Mouse (Mus musculus) left cerebral cortex, adult 8-10 months (tissue): Measurements from ENCODE around the gene Hpn. TPM values are rescaled to one million over a fixed set of nuclear protein-coding genes. Genes with fewer than 3 reads are reported as not detected.

Experiments used
- DNase-seq, 2 experiments: peaks; one replicate each; pipeline ENCODE4 v3.0.0; 2022; ENCODE audit warnings: low spot score in 2 of 2
- total RNA-seq, 4 experiments: library from RNA; stranded (reverse); gene quantifications; 2 replicates each; pipeline ENCODE4 v1.2.4; 2022

Hpn gene
- 1 to 10 TPM; 2.0 to 4.4 (median 3.5) TPM for total RNA-seq

GRCm38 (mm10) chr7:31115182-31115581 lies at the start of gene Hpn:
Gene Hpn, minus strand, starts transcription at chr7:31115290.
- no peak for DNase-seq

- no peak for DNase-seq
Observed at GRCm38 (mm10) chr7:31164748-31165147, 49.7 kb upstream of the Hpn start.

GRCm38 (mm10) chr7:31163666-31164577 lies 48.8 kb upstream of the Hpn start:
- DNase-seq = no peak

GRCm38 (mm10) chr7:31162324-31162723 lies 47.2 kb upstream of the Hpn start:
- DNase-seq = no peak

DNA sequence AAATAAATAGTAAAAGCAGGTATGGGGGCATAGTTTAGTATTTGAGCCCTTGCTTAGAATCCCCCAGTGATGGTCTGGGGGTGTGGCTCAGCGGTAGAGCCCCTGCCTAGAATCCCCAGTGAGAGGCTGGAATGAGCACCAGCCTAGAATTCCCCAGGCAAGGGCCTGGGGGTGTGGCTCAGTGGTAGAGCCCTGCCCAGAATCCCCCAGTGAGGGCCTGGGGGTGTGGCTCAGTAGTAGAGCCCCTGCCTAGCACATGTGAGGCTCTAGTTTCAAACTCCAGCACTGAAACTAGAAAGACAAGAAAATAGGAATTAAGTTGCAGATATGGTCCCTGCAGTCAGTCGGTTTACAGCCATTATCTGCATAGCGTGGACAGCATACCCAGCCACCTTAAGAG lies 46.7 kb upstream of the Hpn start:
- DNase-seq = no peak

DNA sequence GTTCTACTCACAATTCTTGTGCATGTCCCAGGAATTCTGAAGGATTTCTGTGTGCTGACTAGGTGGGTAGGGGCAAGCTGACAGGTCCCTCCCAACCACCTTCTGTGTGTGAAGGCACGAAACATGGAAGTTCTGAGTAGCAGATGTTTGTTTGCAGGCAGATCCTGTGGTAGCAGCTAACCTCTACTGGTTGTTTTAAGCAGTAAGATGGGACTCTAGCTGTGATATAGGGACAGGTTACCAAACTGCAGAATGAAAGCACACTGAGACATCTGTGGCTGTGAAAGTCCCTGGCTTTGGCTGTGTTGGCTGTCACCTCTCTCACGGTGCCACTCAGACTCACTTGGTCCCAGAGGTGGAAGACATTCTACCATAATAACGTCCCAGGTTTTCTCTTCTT lies 46.2 kb upstream of the Hpn start:
- no peak for DNase-seq

DNA sequence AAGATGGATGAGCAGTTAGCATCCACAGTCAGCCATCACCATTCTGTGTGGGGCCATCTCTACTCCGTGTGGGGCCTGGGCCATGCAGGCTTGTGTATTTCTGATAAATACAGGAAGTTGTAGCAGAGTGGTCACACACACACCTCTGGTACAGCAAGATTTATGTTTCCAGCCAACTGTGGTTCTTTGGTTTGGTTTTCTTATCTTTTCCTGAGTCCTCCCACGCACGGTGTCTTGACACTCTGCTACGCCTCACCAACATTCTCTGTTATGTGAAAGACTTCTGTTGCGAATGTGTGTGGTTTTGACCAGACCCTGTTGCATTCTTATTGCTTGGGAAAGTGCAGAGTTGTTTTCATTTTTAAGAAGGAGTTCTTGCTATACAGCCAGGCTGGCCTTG lies 45.7 kb upstream of the Hpn start:
- DNase-seq = no peak

DNA sequence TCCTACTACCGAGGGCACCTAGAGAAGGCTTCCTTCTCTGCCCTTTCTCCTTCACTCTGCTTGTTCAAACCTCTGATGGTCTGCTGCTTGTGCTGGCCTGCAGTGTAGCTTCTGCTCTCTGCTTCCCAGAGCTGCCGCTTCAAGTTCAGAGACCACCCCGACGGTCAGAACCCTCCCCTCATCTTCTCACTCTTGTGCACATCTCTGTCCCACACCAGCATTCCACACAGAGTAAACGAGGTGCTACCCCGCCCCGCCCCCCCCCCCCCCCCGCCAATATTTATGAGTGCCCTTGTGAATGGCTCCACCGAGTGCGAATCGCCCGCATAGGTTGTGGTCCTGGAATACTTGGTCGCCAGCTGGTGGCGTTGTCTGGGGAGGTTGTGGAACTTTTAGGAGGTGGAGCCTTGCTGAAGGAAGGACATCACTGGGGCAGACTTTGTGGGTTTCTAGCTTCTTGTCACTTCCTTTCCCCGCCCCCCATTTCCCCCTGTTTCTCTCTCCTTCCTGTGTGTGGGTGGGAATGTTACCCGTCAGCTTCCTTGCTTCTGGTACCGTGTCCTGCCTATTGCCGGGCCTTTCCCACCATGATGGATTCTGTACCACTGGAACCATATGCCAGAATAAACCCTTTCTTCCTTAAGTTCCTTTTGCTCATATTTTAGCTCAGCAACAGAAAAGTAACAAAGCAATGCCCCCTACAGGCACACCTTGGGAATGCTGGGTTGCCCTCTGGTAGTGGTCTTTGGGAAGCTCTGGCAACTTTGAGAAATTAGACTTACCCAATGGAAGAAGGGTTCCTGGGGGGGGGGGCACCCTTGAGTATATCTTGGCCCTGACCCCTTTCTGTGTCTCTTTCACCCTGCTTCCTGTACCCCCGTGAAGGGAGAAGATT lies 41.2 kb upstream of the Hpn start:
- no peak for DNase-seq

GRCm38 (mm10) chr7:31155296-31156033 lies 40.4 kb upstream of the Hpn start, which contains the start of gene Gramd1a:
Gene Gramd1a, minus strand, starts transcription at chr7:31155896.
- DNase-seq = no peak

GRCm38 (mm10) chr7:31153536-31154320 lies 38.6 kb upstream of the Hpn start:
- no peak for DNase-seq

GRCm38 (mm10) chr7:31151301-31152241 lies 36.5 kb upstream of the Hpn start:
- peak in 1 of 2 experiments; percentile 48 for DNase-seq

- peak; percentile 78 to 79 for DNase-seq
Observed at GRCm38 (mm10) chr7:31150566-31151300, 35.6 kb upstream of the Hpn start.

DNA sequence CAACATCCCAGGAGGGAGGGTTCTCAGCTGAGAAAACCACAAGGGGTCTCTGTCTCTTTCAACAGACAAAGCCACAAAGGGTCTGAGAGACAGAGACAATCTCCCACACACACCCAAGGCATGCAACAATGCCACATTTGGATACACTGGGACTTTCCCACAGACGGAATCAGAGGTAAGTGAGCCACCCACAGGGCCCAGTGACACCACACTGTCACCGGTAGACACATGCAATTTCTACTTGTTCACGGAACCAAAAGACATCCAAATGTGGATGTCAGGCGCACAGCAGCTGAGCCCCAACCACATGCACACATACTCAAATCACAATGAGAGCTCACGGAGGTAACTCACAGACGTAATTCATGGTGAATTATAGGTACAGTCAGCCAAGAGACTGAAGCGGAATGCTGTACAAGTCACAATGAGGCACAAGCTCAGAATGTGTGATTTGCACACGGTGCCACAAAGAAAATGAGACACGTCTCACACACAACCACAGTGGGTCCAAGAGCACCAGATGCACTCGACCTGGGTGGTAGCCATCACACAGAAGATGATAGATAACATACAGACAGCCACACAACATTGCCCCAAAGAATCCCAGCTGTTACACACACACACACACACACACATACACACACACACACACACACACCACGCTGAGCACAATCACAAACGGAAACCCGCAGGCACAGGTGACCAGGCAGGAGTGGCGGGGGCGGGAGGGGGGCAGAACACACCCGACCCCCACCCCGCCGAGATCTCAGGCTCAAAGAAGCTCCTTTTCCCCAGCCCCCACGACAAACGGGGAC lies 34.9 kb upstream of the Hpn start:
- DNase-seq = no peak

DNA sequence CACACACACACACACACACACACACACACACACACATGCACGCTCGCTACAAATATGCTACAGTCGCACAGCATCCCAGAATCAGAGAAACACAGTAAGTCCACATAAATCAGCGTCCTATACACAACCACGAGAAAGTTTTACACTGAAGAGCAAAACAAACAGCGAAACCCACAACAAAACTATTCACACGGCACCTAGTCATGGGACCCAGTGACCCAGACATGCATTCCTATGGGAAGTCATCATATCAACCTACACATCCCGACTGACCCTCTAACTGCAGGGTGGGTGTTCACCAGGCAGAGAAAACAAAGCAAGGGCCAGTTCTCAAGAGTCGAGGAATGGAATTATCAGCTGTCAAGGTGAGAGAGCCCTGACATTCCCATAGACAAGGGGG lies 34.2 kb upstream of the Hpn start:
- DNase-seq = peak in 1 of 2 experiments; percentile 10

- peak in 1 of 2 experiments; percentile 25 for DNase-seq
Observed at GRCm38 (mm10) chr7:31148756-31149155, 33.7 kb upstream of the Hpn start.

DNA sequence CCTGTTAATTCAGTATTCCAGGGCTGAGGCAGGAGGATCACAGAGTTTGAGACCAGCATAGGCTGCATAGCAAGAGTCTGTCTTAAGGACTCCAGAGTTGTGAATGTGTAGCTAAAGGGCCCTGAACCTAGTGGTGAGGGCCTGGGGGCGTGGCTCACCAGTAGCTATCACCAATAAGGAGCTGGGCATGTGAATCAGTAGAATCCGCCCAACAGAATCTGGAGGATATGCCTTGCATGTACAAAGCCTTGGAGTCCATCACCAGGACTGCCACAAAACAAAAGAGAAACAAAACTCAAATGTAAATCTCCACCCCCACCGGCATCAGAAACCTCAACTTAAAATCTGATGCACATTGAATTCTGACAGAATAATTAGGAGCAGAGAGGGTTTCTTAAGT lies 33.0 kb upstream of the Hpn start:
- peak in 1 of 2 experiments; percentile 5 for DNase-seq

DNA sequence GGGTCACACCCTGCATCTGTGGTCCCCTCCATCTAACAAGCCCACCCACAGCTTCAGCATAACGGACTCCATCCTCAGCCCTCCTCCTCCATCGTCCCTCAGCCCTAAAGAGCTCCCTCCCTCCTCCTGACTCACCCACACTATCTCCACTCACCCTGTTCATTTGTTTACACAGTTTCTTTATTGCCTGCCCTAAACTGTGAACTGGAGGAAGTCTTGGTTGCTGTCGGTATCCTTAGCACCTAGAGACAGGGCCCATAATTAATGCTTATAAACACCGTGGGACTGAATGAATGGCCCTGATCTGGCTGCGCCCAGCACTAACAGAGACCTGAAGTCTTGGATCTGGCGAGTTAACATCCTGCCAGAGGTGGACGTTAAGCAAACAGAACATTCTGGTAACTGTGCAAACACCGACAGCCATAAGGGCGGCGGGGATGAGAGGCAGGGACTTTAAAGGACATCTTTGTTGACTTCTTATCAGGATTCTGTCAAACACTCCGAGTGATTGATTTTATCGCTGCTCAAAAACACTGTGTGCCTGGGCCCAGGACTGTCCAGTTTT lies 30.6 kb upstream of the Hpn start:
- no peak for DNase-seq

DNA sequence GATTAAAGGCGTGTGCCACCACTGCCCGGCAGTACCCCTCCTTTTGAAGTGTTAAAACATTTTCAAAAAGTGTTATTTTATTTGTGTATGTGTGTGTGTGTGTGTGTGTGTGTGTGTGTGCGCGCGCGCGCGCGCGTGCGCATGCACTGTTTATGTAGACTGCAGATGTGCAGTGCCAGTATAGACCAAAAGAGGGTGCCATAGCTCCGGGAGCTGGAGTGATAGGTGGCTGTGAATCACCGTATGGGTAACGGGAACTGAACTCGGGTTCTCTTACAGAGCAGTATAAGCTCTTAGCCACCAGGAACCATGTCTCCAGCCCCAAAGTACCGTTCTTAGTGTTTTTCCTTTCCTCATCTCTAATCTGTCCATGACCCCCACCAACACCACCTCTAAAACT lies 29.8 kb upstream of the Hpn start:
- no peak for DNase-seq
